9 mouse cellular contexts compared by ENCODE assay signal in genomic region chr9:28336511-28337208, GRCm38 (mm10).
DNase-seq lines count a peak whose midpoint lies in the region; ATAC-seq lines count a peak whose summit lies in the region.
"Had no signal": no experiment of that assay in that cellular context is flagged by ENCODE, and none has a peak within 500 bp of the region (broad histone marks: within the 10 kb centered on the region; RNA-seq: fewer than 3 reads in every experiment).

No protein-coding gene starts in this region.

- 5% methylated on average over 10 of the region's 10 CpGs for WGBS in forebrain, embryonic 14.5 days
- 19% methylated on average over 10 of the region's 10 CpGs for WGBS in intestine, embryonic 15.5 days
- WGBS in neural tube, embryonic 12.5 days: 16% methylated on average over 10 of the region's 10 CpGs

- no peaks in the 10 kb centered on the region for H3K9me3 ChIP-seq in forebrain, embryonic 14.5 days (replicated peaks; ENCODE audit: control insufficient read depth, low read length)
- H3K9me3 ChIP-seq in intestine, embryonic 15.5 days: no peaks in the 10 kb centered on the region
- no peaks in the 10 kb centered on the region for H3K9me3 ChIP-seq in neural tube, embryonic 12.5 days

- H3K27me3 ChIP-seq in forebrain, embryonic 14.5 days (replicated peaks; ENCODE audit: control insufficient read depth, insufficient read depth, low read length): no peaks in the 10 kb centered on the region
- H3K27me3 ChIP-seq in intestine, embryonic 15.5 days (replicated peaks): no peaks in the 10 kb centered on the region
- no peaks in the 10 kb centered on the region for H3K27me3 ChIP-seq in neural tube, embryonic 12.5 days (replicated peaks)

- intact Hi-C loops in left cerebral cortex, postnatal 4 days (cut with DNase I): loop anchor here (5.0 kb wide), 1 partner anchor 1076 kb away; no protein-coding TSS in a partner anchor

- peak; percentile 47 for DNase-seq in left cerebral cortex, adult 11 months (ENCODE audit: low spot score)
- no peak for DNase-seq in left cerebral cortex, postnatal 4 days
- DNase-seq in forebrain, embryonic 14.5 days (ENCODE audit: low spot score): peak; percentile 73
- no peak for DNase-seq in spleen, postnatal 14 days (ENCODE audit: low spot score in 2 of 2)
- no peak for DNase-seq in urinary bladder, postnatal 36 days (ENCODE audit: low spot score in 2 of 2)
- no peak for DNase-seq in kidney, adult 8-10 months

- peak; percentile 81 for ATAC-seq in forebrain, embryonic 14.5 days
- 0 out of 2 replicates have a peak, but pooled peaks have one; percentile 43 for ATAC-seq in intestine, embryonic 15.5 days
- ATAC-seq in neural tube, embryonic 12.5 days (ENCODE audit: low FRiP score, low read depth): peak; percentile 87

- no peak overlapping the region for H3K9ac ChIP-seq in forebrain, embryonic 14.5 days (ENCODE audit: low read length)
- H3K9ac ChIP-seq in intestine, embryonic 15.5 days: no peak overlapping the region
- no peak overlapping the region for H3K9ac ChIP-seq in neural tube, embryonic 12.5 days

- H3K27ac ChIP-seq in forebrain, embryonic 14.5 days (ENCODE audit: low read depth, low read length): peak overlapping the region; percentile 14; the same call in 1 of the 2 replicates
- no peak overlapping the region for H3K27ac ChIP-seq in intestine, embryonic 15.5 days
- no peak overlapping the region for H3K27ac ChIP-seq in neural tube, embryonic 12.5 days
- H3K27ac ChIP-seq: macrophage had no signal

- peak overlapping the region; percentile 38 for H3K4me2 ChIP-seq in forebrain, embryonic 14.5 days (ENCODE audit: low read length)
- H3K4me2 ChIP-seq in intestine, embryonic 15.5 days (replicated peaks): peak overlapping the region; percentile 46
- H3K4me2 ChIP-seq in neural tube, embryonic 12.5 days (replicated peaks): peak overlapping the region; percentile 44

- peaks cover 3% of the 10 kb centered on the region; the same call in 1 of the 2 replicates for H3K4me1 ChIP-seq in forebrain, embryonic 14.5 days (ENCODE audit: control insufficient read depth, insufficient read depth, low read length)
- no peaks in the 10 kb centered on the region for H3K4me1 ChIP-seq in intestine, embryonic 15.5 days (replicated peaks)
- H3K4me1 ChIP-seq in neural tube, embryonic 12.5 days: 0 out of 2 replicates have a peak, but pooled peaks cover 5% of the 10 kb centered on the region

- H3K36me3 ChIP-seq in forebrain, embryonic 14.5 days (ENCODE audit: control insufficient read depth, insufficient read depth, low read length): no peaks in the 10 kb centered on the region
- no peaks in the 10 kb centered on the region for H3K36me3 ChIP-seq in intestine, embryonic 15.5 days
- H3K36me3 ChIP-seq in neural tube, embryonic 12.5 days: no peaks in the 10 kb centered on the region

- no peak overlapping the region for H3K4me3 ChIP-seq in forebrain, embryonic 14.5 days (ENCODE audit: low read depth, low read length)
- H3K4me3 ChIP-seq in intestine, embryonic 15.5 days (replicated peaks): no peak overlapping the region
- H3K4me3 ChIP-seq in neural tube, embryonic 12.5 days: no peak overlapping the region

Comparison
In these comparisons a context has a peak if more than half of its experiments do, and no peak if none do; other contexts are left out.
1. DNase-seq: peak in left cerebral cortex, adult 11 months (single experiment) and forebrain, embryonic 14.5 days (single experiment); none in left cerebral cortex, postnatal 4 days (single experiment), spleen, postnatal 14 days (0 of 2), urinary bladder, postnatal 36 days (0 of 2) and kidney, adult 8-10 months (0 of 2).
2. Peak in every context shown above with its lines, with median percentiles within 50 percentile points of each other: ATAC-seq and H3K4me2 ChIP-seq.